Mouse (Mus musculus): ENCODE results near the gene Tnik.

Tnik gene

DNA sequence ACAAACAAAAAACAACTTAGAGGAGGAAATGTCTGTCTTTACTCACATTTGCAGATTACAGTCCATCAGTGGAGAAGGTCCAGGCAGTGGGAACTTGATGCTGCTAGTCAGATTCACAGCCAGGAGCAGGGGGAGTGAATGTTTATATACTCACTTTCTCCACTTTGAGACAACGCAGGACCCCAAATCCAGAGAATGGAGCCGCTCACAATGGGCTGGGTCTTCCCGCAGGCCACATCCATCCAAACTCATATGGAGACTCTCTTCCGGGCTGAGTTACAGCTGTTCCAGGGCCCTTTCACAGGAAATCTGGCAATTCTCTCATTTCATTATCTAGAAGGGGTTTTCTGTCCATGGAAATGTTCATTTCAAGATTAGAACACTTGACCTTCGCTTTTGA is 277.1 kb downstream of the Tnik start:
- DNase-seq (ENCODE audit: low read depth in 1 of 2, low spot score in 2 of 2), result no peak

- no peak for DNase-seq (ENCODE audit: low read depth in 1 of 2, low spot score in 2 of 2)
Measured at GRCm38 (mm10) chr3:28542941-28543340, 279.9 kb downstream of the Tnik start.

- no peak for DNase-seq (ENCODE audit: low read depth in 1 of 2, low spot score in 2 of 2)
Measured at GRCm38 (mm10) chr3:28543380-28543984, 280.5 kb downstream of the Tnik start.

GRCm38 (mm10) chr3:28544345-28544869 is 281.4 kb downstream of the Tnik start:
- DNase-seq (ENCODE audit: low read depth in 1 of 2, low spot score in 2 of 2), result no peak

- no peak for DNase-seq (ENCODE audit: low read depth in 1 of 2, low spot score in 2 of 2)
Measured at GRCm38 (mm10) chr3:28547965-28548730, 285.1 kb downstream of the Tnik start.

DNA sequence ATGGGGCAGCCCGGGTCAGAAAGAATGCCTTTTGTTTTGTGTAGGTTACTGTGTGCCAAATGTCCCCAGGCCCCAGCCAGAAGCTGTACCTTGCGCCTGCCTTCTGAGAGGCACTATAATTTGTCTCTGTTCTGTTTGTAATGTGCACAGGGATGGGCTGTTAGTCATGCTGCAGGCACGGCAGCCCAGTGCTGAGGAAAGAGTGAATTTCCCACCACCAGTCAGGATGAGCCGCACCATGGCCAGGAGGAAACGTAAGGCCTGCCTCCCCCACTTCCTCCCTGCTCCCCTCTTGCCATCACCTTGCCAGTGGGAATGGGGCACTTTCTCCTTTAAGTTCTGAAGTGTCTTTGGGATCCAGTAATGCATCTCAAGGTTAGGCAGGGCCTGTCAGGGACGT is 286.4 kb downstream of the Tnik start:
- no peak for DNase-seq (ENCODE audit: low read depth in 1 of 2, low spot score in 2 of 2)

DNA sequence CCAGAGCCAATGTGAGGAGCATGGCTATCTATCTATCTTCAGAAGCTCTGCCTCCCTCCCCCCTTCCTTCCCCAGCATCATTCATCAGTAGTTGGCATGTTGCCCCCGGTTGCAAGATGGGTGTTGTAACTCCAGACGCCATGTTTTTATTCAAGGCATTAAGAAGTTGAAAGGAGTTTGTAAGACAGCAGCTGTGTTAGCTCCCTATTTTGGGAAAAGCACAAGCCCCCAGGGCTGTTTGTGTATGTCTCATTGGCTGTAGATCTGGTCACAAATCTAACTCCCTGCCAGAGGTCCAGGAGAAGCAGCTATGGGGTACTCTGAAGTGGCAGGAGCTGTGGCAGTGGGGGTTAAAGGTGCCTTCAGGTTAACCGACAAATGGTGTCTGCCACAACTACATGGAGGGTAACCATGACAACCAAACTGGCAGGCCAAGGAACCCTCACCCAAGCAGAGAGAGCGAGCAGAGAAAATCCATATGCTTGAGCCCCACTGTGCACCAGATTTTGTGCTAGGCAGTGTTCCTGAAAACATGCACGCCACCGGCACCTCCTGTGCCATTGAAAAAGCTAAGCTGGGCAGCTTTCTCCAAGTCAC is 287.6 kb downstream of the Tnik start:
- DNase-seq (ENCODE audit: low read depth in 1 of 2, low spot score in 2 of 2), result no peak

DNA sequence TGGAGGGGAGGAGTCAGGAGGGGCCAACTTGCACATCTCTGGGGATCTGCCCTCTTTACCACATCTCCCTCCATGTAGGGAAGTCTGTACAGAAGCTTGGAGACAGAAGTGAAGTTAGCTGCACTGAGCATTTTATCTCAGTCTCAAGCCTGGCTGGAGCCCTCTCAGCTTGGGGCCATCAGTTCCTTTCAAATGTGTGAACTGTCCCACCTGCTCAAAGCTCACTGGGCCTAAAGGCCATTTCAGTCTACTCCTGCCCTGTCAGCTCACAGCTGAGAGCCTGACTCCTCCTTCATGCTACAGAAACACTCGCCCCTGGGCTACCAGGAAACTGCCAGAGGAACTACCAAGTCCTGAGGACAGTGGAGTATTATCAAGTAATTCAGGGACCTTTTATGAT is 288.7 kb downstream of the Tnik start:
- DNase-seq (ENCODE audit: low read depth in 1 of 2, low spot score in 2 of 2), result no peak

DNA sequence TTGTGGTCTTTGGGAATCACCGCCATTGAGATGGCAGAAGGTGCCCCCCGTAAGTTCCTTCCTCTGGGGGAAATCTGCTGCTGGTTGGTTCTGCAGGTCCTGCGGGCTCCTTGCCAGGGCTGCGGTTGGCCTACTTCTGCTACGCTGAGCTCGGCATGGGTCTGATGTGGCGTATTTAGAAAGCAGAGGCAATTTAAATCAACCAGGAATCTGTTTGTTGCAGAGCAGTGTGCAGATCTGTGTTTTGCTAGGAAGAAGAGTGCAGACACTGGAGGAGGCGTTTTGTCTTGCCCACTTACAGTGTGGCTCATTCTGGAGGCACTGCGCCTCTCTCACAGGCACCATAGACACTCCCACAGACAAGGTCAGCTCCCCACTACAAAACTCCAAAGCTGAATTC is 291.9 kb downstream of the Tnik start:
- DNase-seq (ENCODE audit: low read depth in 1 of 2, low spot score in 2 of 2), result no peak

GRCm38 (mm10) chr3:28555795-28556570 is 293.0 kb downstream of the Tnik start:
- no peak for DNase-seq (ENCODE audit: low read depth in 1 of 2, low spot score in 2 of 2)

GRCm38 (mm10) chr3:28558328-28558871 is 295.4 kb downstream of the Tnik start:
- no peak for DNase-seq (ENCODE audit: low read depth in 1 of 2, low spot score in 2 of 2)

GRCm38 (mm10) chr3:28561408-28561807 is 298.4 kb downstream of the Tnik start:
- DNase-seq (ENCODE audit: low read depth in 1 of 2, low spot score in 2 of 2), result no peak

DNA sequence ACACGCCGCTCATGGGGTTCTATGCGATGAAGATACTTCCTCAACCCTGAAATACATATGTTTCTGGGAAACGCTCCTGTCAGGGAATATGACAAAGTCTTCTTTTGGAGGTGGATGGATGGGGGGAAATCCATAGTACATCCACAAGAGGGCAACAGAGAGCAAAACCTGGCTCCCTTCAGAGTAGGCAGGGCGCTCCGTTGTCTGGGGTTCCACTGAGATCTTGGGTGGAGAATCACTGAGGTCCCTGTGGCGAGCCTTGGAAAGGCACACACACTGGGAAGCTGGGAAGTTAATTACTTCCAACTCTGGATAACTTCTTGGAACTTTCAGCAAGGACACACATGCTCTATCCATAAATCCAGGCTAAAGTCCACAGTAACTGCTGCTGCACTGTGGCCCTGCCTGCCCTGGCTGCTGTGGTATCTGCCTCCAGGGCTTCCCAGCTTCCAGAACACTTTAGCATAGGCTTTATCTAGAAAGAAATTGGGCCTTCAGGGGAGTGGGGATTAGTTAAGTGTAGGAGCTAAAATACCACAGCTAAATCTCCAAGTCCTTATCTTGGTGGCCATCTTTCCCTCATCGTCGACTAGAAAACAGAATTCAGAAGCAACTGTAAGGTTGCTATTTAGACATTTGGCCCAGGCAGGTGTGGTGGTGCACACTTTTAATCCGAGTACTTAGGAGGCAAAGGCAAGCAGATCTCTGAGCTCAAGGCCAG is 299.8 kb downstream of the Tnik start:
- DNase-seq (ENCODE audit: low read depth in 1 of 2, low spot score in 2 of 2), result no peak

DNA sequence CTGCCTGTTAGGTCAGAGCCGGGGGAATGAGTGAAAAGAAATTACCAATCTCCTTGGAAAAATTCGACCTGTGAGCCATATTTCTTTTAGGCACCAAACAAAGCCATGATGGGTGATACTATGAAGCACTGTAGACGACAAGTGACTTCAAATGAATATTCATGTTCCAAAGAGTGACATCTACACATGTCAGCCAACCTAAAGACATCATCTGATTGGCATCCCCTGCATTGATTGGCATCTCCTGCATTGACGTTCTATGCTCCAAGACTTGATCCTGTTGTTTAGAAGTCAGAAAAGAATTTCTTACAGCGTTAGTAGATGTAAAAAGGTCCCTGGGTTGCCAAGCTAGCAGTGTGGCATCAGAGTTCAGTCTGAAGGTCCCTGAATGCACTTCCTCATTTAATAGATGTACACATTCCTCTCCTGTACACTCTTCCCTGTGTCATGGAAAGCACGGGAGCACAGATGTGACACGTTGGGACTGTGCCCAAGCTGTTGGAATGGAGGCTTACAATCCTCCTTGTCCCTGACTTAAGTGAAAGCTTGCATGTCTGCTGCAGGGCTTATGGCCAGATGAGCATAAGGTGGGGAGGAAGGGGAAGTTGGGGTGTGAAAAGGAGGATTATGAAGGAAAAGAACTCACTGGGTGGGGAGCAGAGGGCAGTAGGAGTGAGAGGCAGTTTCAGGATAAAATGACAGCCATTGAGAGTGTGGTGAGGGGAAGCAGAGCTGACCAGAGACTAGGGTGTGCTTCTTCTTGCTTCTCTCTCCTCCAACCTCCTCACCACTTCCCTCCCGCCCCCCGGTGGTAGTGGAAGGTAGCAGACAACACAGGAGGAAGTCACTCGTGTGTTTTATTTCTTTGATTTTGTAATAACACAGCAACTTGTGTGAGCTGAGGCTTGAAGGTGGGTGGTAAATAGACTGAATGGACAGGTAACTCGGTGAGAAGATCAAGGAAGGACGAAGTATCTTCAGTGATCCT is 301.6 kb downstream of the Tnik start:
- no peak for DNase-seq (ENCODE audit: low read depth in 1 of 2, low spot score in 2 of 2)

DNA sequence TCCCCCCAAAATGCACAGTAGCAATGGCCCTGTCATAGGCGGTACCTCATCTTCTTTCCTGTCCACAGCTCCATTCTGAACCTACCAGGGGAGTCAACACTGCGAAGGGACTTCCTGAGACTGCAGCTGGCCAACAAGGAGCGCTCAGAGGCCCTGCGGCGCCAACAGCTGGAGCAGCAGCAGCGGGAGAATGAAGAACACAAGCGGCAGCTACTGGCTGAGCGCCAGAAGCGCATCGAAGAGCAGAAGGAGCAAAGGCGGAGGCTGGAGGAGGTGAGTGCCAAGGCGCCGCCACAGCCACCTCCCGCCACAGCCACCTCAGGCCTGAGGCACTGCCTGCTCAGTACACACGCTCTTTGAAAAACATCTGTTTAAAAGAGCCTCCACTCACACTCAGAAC is 314.3 kb downstream of the Tnik start:
- DNase-seq (ENCODE audit: low read depth in 1 of 2, low spot score in 2 of 2), result no peak

DNA sequence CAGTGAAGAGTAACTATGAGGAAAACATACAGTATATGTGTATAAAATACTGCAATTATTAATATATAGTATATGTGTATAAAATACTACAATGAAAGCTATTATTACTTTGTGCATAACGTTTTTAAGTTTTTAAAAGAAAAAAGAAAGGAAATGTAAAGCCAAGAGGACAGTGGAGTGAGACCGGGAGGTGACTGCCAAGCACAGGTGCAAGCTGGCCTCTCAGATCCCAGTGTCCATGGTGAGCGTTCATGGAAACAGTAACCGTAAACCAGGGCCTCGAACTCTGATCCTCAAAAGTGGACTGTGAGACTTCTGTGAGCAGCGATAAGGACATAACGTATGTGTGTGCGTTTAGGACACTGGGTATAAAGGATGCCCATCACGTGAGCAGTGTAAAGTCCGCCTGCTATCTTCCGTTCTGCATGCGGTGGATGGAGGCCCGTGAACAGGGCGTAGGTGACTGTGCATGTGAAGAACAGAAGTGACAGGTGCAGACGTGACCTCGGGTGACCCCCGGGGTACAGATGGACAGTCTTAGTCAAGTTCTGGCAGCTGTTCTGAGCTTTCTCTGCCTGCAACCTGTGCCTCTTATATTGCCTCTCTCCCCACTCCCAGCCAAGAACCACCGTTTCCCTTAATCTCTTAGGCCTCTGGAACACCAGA is 316.1 kb downstream of the Tnik start:
- DNase-seq (ENCODE audit: low read depth in 1 of 2, low spot score in 2 of 2), result no peak

GRCm38 (mm10) chr3:28585750-28586465 is 322.9 kb downstream of the Tnik start:
- no peak for DNase-seq (ENCODE audit: low read depth in 1 of 2, low spot score in 2 of 2)

DNA sequence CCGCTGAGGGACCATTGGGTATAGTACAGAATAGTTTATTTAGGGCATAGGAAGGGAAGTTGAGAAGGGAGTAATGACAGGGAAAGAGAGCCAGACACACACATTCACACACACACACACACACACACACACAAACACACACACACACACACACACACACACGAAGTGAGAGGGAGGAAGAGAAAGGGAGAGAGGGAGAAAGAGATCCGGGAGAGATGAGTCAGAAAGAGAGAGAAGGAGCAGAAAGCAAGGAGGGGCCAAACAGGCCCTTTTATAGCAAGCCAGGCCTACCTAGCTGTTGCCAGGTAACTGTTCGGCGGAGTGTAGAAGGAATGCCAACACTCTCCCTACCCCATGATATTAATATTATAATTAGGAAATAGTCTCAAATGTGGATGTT is 324.8 kb downstream of the Tnik start:
- no peak for DNase-seq (ENCODE audit: low read depth in 1 of 2, low spot score in 2 of 2)

All from monocyte, adult 2 months (primary cell).